Mouse (Mus musculus) T-helper 1 cell (primary cell): ENCODE measurements around the gene Tep1.

ENCODE experiments used
- in situ Hi-C: fragments of 300-600 bp; cut with MboI, MseI; formaldehyde crosslinking; loops from one replicate; pipeline ENCODE4 v1.15.1; 2025; ENCODE audit warnings: high pct_unique_total_duplicates

Gene Tep1

GRCm38 (mm10) chr14:50796464-50796863 is 73.9 kb downstream of the Tep1 start:
- in situ Hi-C loops = no loop called here

- in situ Hi-C loops = no loop called here
Measured at GRCm38 (mm10) chr14:50795965-50796364, 74.4 kb downstream of the Tep1 start.

- in situ Hi-C loops = no loop called here
Measured at GRCm38 (mm10) chr14:50795261-50795935, 75.0 kb downstream of the Tep1 start.

- in situ Hi-C loops = no loop called here
Measured at GRCm38 (mm10) chr14:50788157-50788556, 82.2 kb downstream of the Tep1 start.

GRCm38 (mm10) chr14:50785251-50785637 is 85.1 kb downstream of the Tep1 start, which contains the start of gene Ttc5:
Gene Ttc5 (minus strand): TSS chr14:50785519.
- in situ Hi-C loops = no loop called here

- in situ Hi-C loops = no loop called here
Measured at GRCm38 (mm10) chr14:50784391-50785250, 85.7 kb downstream of the Tep1 start.

GRCm38 (mm10) chr14:50782166-50782565 is 88.2 kb downstream of the Tep1 start:
- in situ Hi-C loops = no loop called here
